Mouse (Mus musculus): ENCODE results near the gene Cldn15. TPM values are rescaled to one million over a fixed set of nuclear protein-coding genes. Genes with fewer than 3 reads are reported as not detected.

The Cldn15 gene
- total and polyA plus RNA-seq, 3 experiments, result 1.2 to 2.1 TPM; not detected in 1

- no peak for TF ChIP-seq RAD21 (IDR thresholded peaks at IDR 0.05; ENCODE audit: low read depth, low read length)
- TF ChIP-seq JUND (IDR thresholded peaks at IDR 0.05; ENCODE audit: low read depth, low read length), result no peak
- no peak for TF ChIP-seq BHLHE40 (IDR thresholded peaks at IDR 0.05; ENCODE audit: borderline replicate concordance, low read depth, low read length)
- no peak for TF ChIP-seq MAZ (IDR thresholded peaks at IDR 0.05; ENCODE audit: low read depth, low read length)
- TF ChIP-seq MAFK (IDR thresholded peaks at IDR 0.05; ENCODE audit: borderline replicate concordance, low read depth, low read length), result no peak
- TF ChIP-seq CHD1 (IDR thresholded peaks at IDR 0.05; ENCODE audit: low read depth, low read length), result no peak
- no peak for TF ChIP-seq RCOR1 (IDR thresholded peaks at IDR 0.05; ENCODE audit: low read depth, low read length)
- no peak for TF ChIP-seq MAX (IDR thresholded peaks at IDR 0.05; ENCODE audit: low read length)
- no peak for TF ChIP-seq NELFE (IDR thresholded peaks at IDR 0.05; ENCODE audit: low read depth, low read length)
- no peak for TF ChIP-seq CTCF (IDR thresholded peaks at IDR 0.05 in 2 of 3, conservative IDR thresholded peaks at IDR 0.05 in 1 of 3; ENCODE audit: control insufficient read depth in 1 of 3, insufficient read depth in 1 of 3, low read depth in 2 of 3, low read length in 3 of 3, poor library complexity in 1 of 3, severe bottlenecking in 1 of 3)
- no peak for TF ChIP-seq KAT2A (conservative IDR thresholded peaks at IDR 0.05; ENCODE audit: low read depth, low read length)
- TF ChIP-seq TCF12 (IDR thresholded peaks at IDR 0.05; ENCODE audit: low read depth, low read length), result no peak
- no peak for TF ChIP-seq ZKSCAN1 (IDR thresholded peaks at IDR 0.05; ENCODE audit: low read depth, low read length)
- no peak for TF ChIP-seq UBTF (IDR thresholded peaks at IDR 0.05; ENCODE audit: borderline replicate concordance, insufficient read depth, low read depth, low read length)
- TF ChIP-seq MEF2A (IDR thresholded peaks at IDR 0.05; ENCODE audit: extremely low read depth, insufficient replicate concordance, low read depth, low read length, poor library complexity, severe bottlenecking), result no peak
Observed at GRCm38 (mm10) chr5:136958991-136959605, 7.3 kb upstream of the Cldn15 start.

GRCm38 (mm10) chr5:136960053-136960452, 6.4 kb upstream of the Cldn15 start:
- no peak for DNase-seq (ENCODE audit: low read depth, low spot score)
- Histone ChIP-seq H3K27me3 (ENCODE audit: control insufficient read depth in 1 of 2, insufficient read depth in 2 of 2, low read length in 2 of 2) (no peaks in the 10 kb centered on the region), H3K79me2 (ENCODE audit: control insufficient read depth, insufficient read depth, low read length, poor library complexity) (peaks cover 18% of the 10 kb centered on the region), H3K36me3 (ENCODE audit: control insufficient read depth in 1 of 2, insufficient read depth in 2 of 2, low read length in 2 of 2) (peaks cover 0 to 9% of the 10 kb centered on the region in 2 experiments; a peak in 3 of 4 replicates), H3K4me1 (ENCODE audit: control insufficient read depth in 1 of 2, insufficient read depth in 2 of 2, low read length in 2 of 2) (peaks cover 0 to 19% of the 10 kb centered on the region in 2 experiments; a peak in 3 of 4 replicates), H3K9me3 (replicated peaks; ENCODE audit: insufficient read depth, low read length) (no peaks in the 10 kb centered on the region), H3K9ac (ENCODE audit: control insufficient read depth, low read depth, low read length, poor library complexity, severe bottlenecking) (no peak overlapping the region), H3K27ac (ENCODE audit: control insufficient read depth, low read depth, low read length) (no peak overlapping the region), H3K4me3 (ENCODE audit: control insufficient read depth in 1 of 2, insufficient read depth in 1 of 2, low read depth in 2 of 2, low read length in 2 of 2) (no peak overlapping the region)
- TF ChIP-seq ETS1 (IDR thresholded peaks at IDR 0.05; ENCODE audit: low read depth, low read length), result no peak
- TF ChIP-seq ZKSCAN1 (IDR thresholded peaks at IDR 0.05; ENCODE audit: low read depth, low read length), result no peak
- no peak for TF ChIP-seq POLR2AphosphoS2 (IDR thresholded peaks at IDR 0.05; ENCODE audit: low read length)
- no peak for TF ChIP-seq USF2 (IDR thresholded peaks at IDR 0.05; ENCODE audit: borderline replicate concordance in 1 of 2, insufficient read depth in 1 of 2, low read depth in 1 of 2, low read length in 2 of 2)
- no peak for TF ChIP-seq EP300 (IDR thresholded peaks at IDR 0.05; ENCODE audit: low read depth in 1 of 2, low read length in 2 of 2)
- TF ChIP-seq RCOR1 (IDR thresholded peaks at IDR 0.05; ENCODE audit: low read depth, low read length), result no peak
- no peak for TF ChIP-seq CHD1 (IDR thresholded peaks at IDR 0.05; ENCODE audit: low read depth, low read length)
- no peak for TF ChIP-seq MAX (IDR thresholded peaks at IDR 0.05; ENCODE audit: low read length)
- TF ChIP-seq MEF2A (IDR thresholded peaks at IDR 0.05; ENCODE audit: extremely low read depth, insufficient replicate concordance, low read depth, low read length, poor library complexity, severe bottlenecking), result no peak
- no peak for TF ChIP-seq TAL1 (IDR thresholded peaks at IDR 0.05; ENCODE audit: low read length)
- no peak for TF ChIP-seq MYB (IDR thresholded peaks at IDR 0.05; ENCODE audit: low read depth, low read length)
- no peak for TF ChIP-seq MAFK (IDR thresholded peaks at IDR 0.05; ENCODE audit: borderline replicate concordance, low read depth, low read length)
- no peak for TF ChIP-seq CHD2 (IDR thresholded peaks at IDR 0.05; ENCODE audit: low read length)
- TF ChIP-seq ZNF384 (IDR thresholded peaks at IDR 0.05; ENCODE audit: low read depth, low read length), result no peak
- no peak for TF ChIP-seq GATA1 (IDR thresholded peaks at IDR 0.05; ENCODE audit: low read depth, low read length)

More at GRCm38 (mm10) chr5:136958991-136959605, 7.3 kb upstream of the Cldn15 start:
- peaks cover 25% of the 10 kb centered on the region for H3K79me2 ChIP-seq (ENCODE audit: control insufficient read depth, insufficient read depth, low read length, poor library complexity)
- no peak overlapping the region for H3K27ac ChIP-seq (ENCODE audit: control insufficient read depth, low read depth, low read length)
- no peak overlapping the region for H3K9ac ChIP-seq (ENCODE audit: control insufficient read depth, low read depth, low read length, poor library complexity, severe bottlenecking)
- H3K4me1 ChIP-seq (ENCODE audit: control insufficient read depth in 1 of 2, insufficient read depth in 2 of 2, low read length in 2 of 2), result peaks cover 0 to 17% of the 10 kb centered on the region in 2 experiments; a peak in 2 of 4 replicates
- no peak for DNase-seq (ENCODE audit: low read depth, low spot score)
- H3K4me3 ChIP-seq (ENCODE audit: control insufficient read depth in 1 of 2, insufficient read depth in 1 of 2, low read depth in 2 of 2, low read length in 2 of 2), result no peak overlapping the region
- H3K9me3 ChIP-seq (replicated peaks; ENCODE audit: insufficient read depth, low read length), result no peaks in the 10 kb centered on the region
- H3K27me3 ChIP-seq (ENCODE audit: control insufficient read depth in 1 of 2, insufficient read depth in 2 of 2, low read length in 2 of 2), result no peaks in the 10 kb centered on the region
- peaks cover 0 to 8% of the 10 kb centered on the region in 2 experiments; a peak in 3 of 4 replicates for H3K36me3 ChIP-seq (ENCODE audit: control insufficient read depth in 1 of 2, insufficient read depth in 2 of 2, low read length in 2 of 2)

Measured in MEL (cell line).